Mouse (Mus musculus) macrophage (primary cell): Measurements from ENCODE around the gene Olfr1138. TPM values are rescaled to one million over a fixed set of nuclear protein-coding genes. Genes with fewer than 3 reads are reported as not detected.

ENCODE experiments used
- H3K27ac ChIP-seq: fragments of 350-480 bp; formaldehyde crosslinking; 2 replicates; pipeline ENCODE4 v1.9.0; 2021
- H3K36me3 ChIP-seq: fragments of 350-480 bp; formaldehyde crosslinking; 2 replicates; pipeline ENCODE4 v1.9.0; 2021; ENCODE audit errors: inconsistent target
- H3K4me3 ChIP-seq: fragments of 350-480 bp; formaldehyde crosslinking; 2 replicates; pipeline ENCODE4 v1.9.0; 2021; ENCODE audit errors: inconsistent target
- H3K79me2 ChIP-seq: fragments of 350-480 bp; formaldehyde crosslinking; 2 replicates; pipeline ENCODE4 v1.9.0; 2021; ENCODE audit errors: inconsistent target
- WGBS: methylation state at CpG from one replicate; pipeline ENCODE4 v1.1.7; 2026; ENCODE audit warnings: inconsistent platforms; ENCODE audit not compliant: missing documents; 5-methylcytosine and 5-hydroxymethylcytosine counted together
- polyA plus RNA-seq: library from polyadenylated mRNA; stranded (reverse); fragments of 250-400 nt; gene quantifications from 3 replicates; pipeline ENCODE4 v1.2.4, GENCODE M21; 2018; ENCODE audit warnings: inconsistent platforms
- total RNA-seq, 78 experiments: library from RNA; depleted of rRNA; stranded (reverse); fragments of 250-400 nt; gene quantifications; 1 replicate in 9 of 78; 2 replicates in 24 of 78; 3 replicates in 43 of 78; 4 replicates in 2 of 78; pipeline ENCODE4 v1.2.4; 2018; ENCODE audit warnings: inconsistent platforms in 56 of 78

Olfr1138 gene
- total RNA-seq (2018; cell fraction: chromatin; rRNA removed), result not detected
- not detected for total RNA-seq (2018; cell fraction: cytosol; rRNA removed)
- not detected for total RNA-seq (2018; cell fraction: nucleus; rRNA removed)
- not detected in 3 replicates for polyA plus RNA-seq

DNA sequence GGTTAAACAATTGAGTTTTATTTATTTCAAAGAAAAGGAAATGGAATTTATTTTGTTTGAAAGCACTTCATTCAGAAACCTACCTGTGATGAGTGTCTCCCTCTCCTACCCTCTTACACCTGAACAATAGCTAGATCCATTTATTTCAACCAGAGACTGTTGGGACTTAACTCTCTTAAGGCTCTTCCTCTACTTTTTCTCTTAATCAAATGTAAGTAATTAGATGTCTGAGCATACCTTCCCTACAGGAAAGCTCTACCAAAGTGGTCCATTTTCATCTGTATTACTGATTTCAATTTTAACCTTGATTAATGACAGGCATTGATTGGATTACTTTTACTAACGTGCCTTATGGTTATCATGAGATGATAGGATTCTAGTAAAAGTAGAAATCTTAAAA is at the start of gene Olfr1138:
TSS of gene Olfr1138 (minus strand) at position 101 of the 400 bp plus-strand sequence.
- Histone ChIP-seq H3K27ac (no peak within 1 kb of the TSS), H3K36me3 (no peaks in the 10 kb centered on the region), H3K4me3 (no peak within 1 kb of the TSS), H3K79me2 (no peaks in the 10 kb centered on the region)
- 50% methylated on average over 1 of the region's 1 CpGs for WGBS

GRCm38 (mm10) chr2:87779183-87779582 is 39.4 kb upstream of the Olfr1138 start, which contains the start of gene Olfr152:
Gene Olfr152, plus strand, starts transcription at chr2:87779483.
- 91% methylated on average over 4 of the region's 4 CpGs for WGBS
- no peak within 1 kb of the TSS for H3K27ac ChIP-seq
- H3K36me3 ChIP-seq, result no peaks in the 10 kb centered on the region
- H3K79me2 ChIP-seq, result no peaks in the 10 kb centered on the region
- H3K4me3 ChIP-seq, result no peak within 1 kb of the TSS

DNA sequence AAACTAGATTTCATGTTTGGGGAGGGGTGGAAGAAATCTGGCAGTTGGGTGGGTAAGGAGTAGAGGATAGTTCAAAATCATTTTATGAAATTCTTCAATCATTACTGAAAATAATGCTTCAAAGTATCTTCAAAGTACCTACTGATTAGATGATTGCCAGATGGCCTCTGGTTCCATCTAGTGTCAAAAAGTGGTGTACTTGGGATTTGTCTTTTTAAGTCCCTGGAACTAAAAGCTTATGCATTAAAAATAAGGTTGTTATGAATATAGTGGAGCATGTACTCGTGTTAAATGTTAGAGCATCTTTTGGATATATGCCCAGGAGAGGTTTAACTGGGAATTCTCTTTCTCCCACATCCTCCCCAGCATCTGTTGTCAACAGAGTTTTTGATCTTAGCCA is 36.4 kb upstream of the Olfr1138 start:
- Histone ChIP-seq H3K4me3 (no peak overlapping the region), H3K27ac (no peak overlapping the region), H3K36me3 (no peaks in the 10 kb centered on the region), H3K79me2 (no peaks in the 10 kb centered on the region)
- WGBS, result 45% methylated on average over 1 of the region's 1 CpGs

DNA sequence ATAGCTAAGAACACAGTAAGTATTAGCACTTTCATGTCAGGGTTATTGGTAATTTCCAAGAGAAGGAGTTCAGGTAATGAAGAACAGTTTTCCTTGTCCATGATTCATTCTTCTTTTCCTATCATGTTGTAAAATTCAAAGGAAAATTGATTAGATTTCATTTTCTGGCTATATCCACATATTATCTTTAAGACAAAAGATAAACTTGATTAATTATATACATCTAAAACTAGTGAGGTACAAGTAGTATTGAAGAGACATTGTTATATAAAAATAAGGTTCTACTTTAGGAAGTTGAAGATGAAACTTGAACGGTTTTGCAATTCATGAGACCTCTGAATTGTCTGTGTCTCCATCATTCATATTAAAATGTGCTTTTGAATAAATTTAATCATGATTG is 14.1 kb upstream of the Olfr1138 start, which contains the start of gene Olfr1141:
TSS of gene Olfr1141 (minus strand) at position 101 of the 400 bp plus-strand sequence.
- 70% methylated on average over 1 of the region's 1 CpGs for whole genome bisulfite sequencing

DNA sequence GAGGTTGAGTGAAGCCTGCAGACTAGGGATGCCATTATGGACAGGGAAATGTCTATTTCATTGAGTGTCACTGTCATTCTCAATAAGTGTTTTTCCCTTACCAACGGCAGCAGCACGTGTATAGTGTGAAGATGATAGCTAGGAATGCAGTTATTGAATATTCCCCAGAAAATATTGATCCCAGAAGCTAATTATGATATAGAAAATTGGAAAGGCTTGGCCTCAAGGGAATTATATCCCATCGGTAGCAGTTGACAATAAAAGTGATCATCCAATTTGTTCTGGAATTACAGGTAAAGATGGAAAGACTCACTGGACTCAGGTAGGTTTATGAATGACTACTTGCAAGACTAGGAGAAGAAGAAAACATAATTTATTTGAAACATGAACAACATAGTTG is 3.7 kb upstream of the Olfr1138 start, which contains the start of gene Olfr1140:
TSS of gene Olfr1140 (plus strand) at position 301 of the 400 bp plus-strand sequence.
- no peaks in the 10 kb centered on the region for H3K79me2 ChIP-seq
- WGBS, result 80% methylated on average over 3 of the region's 3 CpGs
- H3K36me3 ChIP-seq, result no peaks in the 10 kb centered on the region
- no peak within 1 kb of the TSS for H3K4me3 ChIP-seq
- no peak within 1 kb of the TSS for H3K27ac ChIP-seq

More for the DNA sequence above, 14.1 kb upstream of the Olfr1138 start, which contains the start of gene Olfr1141:
- no peaks in the 10 kb centered on the region for H3K36me3 ChIP-seq
- no peaks in the 10 kb centered on the region for H3K79me2 ChIP-seq
- H3K27ac ChIP-seq, result no peak within 1 kb of the TSS
- H3K4me3 ChIP-seq, result no peak within 1 kb of the TSS

DNA sequence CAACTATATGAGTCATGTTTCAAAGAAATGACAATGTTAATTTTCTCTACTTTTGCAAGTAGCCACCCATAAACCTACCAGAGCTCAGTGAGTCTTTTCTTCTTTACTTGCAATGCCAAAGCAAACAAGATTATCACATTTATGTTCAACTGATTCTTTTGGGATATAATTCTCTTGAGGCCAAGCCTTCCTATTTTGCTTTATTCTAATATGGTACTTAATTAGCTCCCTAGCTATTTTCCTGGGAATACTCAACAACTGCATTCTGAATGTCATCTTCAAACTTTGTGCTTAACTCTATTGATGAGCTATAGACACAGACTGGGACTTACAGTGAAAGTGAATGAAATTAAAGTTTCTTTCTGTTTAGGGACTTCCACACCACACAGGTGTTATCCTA is 26.7 kb downstream of the Olfr1138 start, which contains the start of gene Olfr1137:
TSS of gene Olfr1137 (minus strand) at position 101 of the 400 bp plus-strand sequence.
- H3K27ac ChIP-seq, result no peak within 1 kb of the TSS
- H3K4me3 ChIP-seq, result no peak within 1 kb of the TSS
- no peaks in the 10 kb centered on the region for H3K79me2 ChIP-seq
- no peaks in the 10 kb centered on the region for H3K36me3 ChIP-seq

DNA sequence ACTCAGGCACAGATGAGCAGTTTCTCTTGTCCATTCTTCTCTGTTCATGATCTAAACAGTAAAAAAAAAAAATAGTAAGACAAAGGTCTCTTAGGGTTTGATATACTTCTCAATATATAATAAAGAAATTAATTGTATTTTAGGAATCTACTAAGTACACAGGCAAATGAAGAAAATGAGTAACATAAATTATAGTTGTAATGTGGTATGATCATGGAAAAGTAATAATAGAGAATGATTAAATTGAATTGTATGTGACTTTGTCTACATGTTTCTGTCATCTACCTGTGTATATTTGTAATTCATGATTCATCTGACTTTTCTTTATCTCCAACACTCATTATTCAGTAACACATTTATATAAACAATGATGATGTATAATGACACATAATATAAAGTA is 45.9 kb downstream of the Olfr1138 start, which contains the start of gene Olfr1136:
TSS of gene Olfr1136 (minus strand) at position 101 of the 400 bp plus-strand sequence.
- Histone ChIP-seq H3K27ac (no peak within 1 kb of the TSS), H3K36me3 (no peaks in the 10 kb centered on the region), H3K4me3 (no peak within 1 kb of the TSS), H3K79me2 (no peaks in the 10 kb centered on the region)

Other genes starting within 250 kb of the Olfr1138 start
- not detected in 3 replicates for gene Pramel7, start 242.9 kb downstream of the Olfr1138 start, polyA plus RNA-seq
- not detected in 3 replicates for gene Pramel6, start 233.4 kb downstream of the Olfr1138 start, polyA plus RNA-seq
- gene Olfr153, start 208.2 kb downstream of the Olfr1138 start, polyA plus RNA-seq, result not detected in 3 replicates
- not detected in 3 replicates for gene Olfr1128, start 194.4 kb downstream of the Olfr1138 start, polyA plus RNA-seq
- not detected in 3 replicates for gene Olfr1129, start 166.1 kb downstream of the Olfr1138 start, polyA plus RNA-seq
- not detected in 3 replicates for gene Olfr1130, start 133.8 kb downstream of the Olfr1138 start, polyA plus RNA-seq
- not detected in 3 replicates for gene Olfr1131, start 112.9 kb downstream of the Olfr1138 start, polyA plus RNA-seq
- not detected in 3 replicates for gene Olfr1132, start 102.4 kb downstream of the Olfr1138 start, polyA plus RNA-seq
- gene Olfr1133, start 92.6 kb downstream of the Olfr1138 start, polyA plus RNA-seq, result not detected in 3 replicates
- gene Olfr1134, start 81.5 kb downstream of the Olfr1138 start, polyA plus RNA-seq, result not detected in 3 replicates
- gene Olfr1135, start 66.3 kb downstream of the Olfr1138 start, polyA plus RNA-seq, result not detected in 3 replicates
- not detected in 3 replicates for gene Olfr1136, start 46.0 kb downstream of the Olfr1138 start, polyA plus RNA-seq
- not detected in 3 replicates for gene Olfr1137, start 26.8 kb downstream of the Olfr1138 start, polyA plus RNA-seq
- gene Olfr1140, start 3.8 kb upstream of the Olfr1138 start, polyA plus RNA-seq, result not detected in 3 replicates
- not detected in 3 replicates for gene Olfr1141, start 14.0 kb upstream of the Olfr1138 start, polyA plus RNA-seq
- gene Olfr152, start 39.5 kb upstream of the Olfr1138 start, polyA plus RNA-seq, result not detected in 3 replicates
- not detected in 3 replicates for gene Olfr1143, start 60.6 kb upstream of the Olfr1138 start, polyA plus RNA-seq
- gene Olfr1145, start 69.8 kb upstream of the Olfr1138 start, polyA plus RNA-seq, result not detected in 3 replicates
- gene Olfr1148, start 90.6 kb upstream of the Olfr1138 start, polyA plus RNA-seq, result not detected in 3 replicates
- gene Olfr1150-ps1, start 104.0 kb upstream of the Olfr1138 start, polyA plus RNA-seq, result not detected in 3 replicates
- not detected in 3 replicates for gene Olfr1151, start 115.9 kb upstream of the Olfr1138 start, polyA plus RNA-seq
- not detected in 3 replicates for gene Olfr1152, start 126.5 kb upstream of the Olfr1138 start, polyA plus RNA-seq
- gene Olfr1153, start 155.0 kb upstream of the Olfr1138 start, polyA plus RNA-seq, result not detected in 3 replicates
- gene Olfr1154, start 165.2 kb upstream of the Olfr1138 start, polyA plus RNA-seq, result not detected in 3 replicates
- gene Olfr1155, start 205.2 kb upstream of the Olfr1138 start, polyA plus RNA-seq, result not detected in 3 replicates
- not detected in 3 replicates for gene Olfr1156, start 213.1 kb upstream of the Olfr1138 start, polyA plus RNA-seq
- gene Olfr1157, start 228.3 kb upstream of the Olfr1138 start, polyA plus RNA-seq, result not detected in 3 replicates
- not detected in 3 replicates for gene Olfr74, start 234.7 kb upstream of the Olfr1138 start, polyA plus RNA-seq